Mouse (Mus musculus) C2C12 (cell line): ENCODE measurements around the gene Ghitm. TPM values are rescaled to one million over a fixed set of nuclear protein-coding genes. Genes with fewer than 3 reads are reported as not detected.

Source experiments
- H3K27me3 ChIP-seq: one replicate; pipeline ENCODE4 v1.6.1; 2011; ENCODE audit not compliant: control insufficient read depth, insufficient read depth, insufficient read length
- H3K36me3 ChIP-seq: one replicate; pipeline ENCODE4 v1.6.1; 2011; ENCODE audit not compliant: control insufficient read depth, insufficient read depth
- H3K4me3 ChIP-seq: one replicate; pipeline ENCODE4 v1.5.1; 2011; ENCODE audit warnings: mild to moderate bottlenecking, control low read depth; ENCODE audit not compliant: poor library complexity, insufficient read depth, severe bottlenecking
- H3K79me2 ChIP-seq: one replicate; pipeline ENCODE4 v1.6.1; 2011; ENCODE audit not compliant: control insufficient read depth, insufficient read depth
- H3K79me3 ChIP-seq: one replicate; pipeline ENCODE4 v1.6.1; 2011; ENCODE audit warnings: low read depth, control low read depth
- H3ac ChIP-seq: one replicate; pipeline ENCODE3; 2011; ENCODE audit warnings: low read depth; ENCODE audit not compliant: control insufficient read depth, insufficient read length
- CEBPB ChIP-seq: IDR thresholded peaks from one replicate; pipeline ENCODE4 v1.6.1; 2011; ENCODE audit warnings: low read depth, mild to moderate bottlenecking, control low read depth, moderate library complexity
- CTCF ChIP-seq: IDR thresholded peaks from one replicate; pipeline ENCODE4 v1.5.1; 2011; ENCODE audit not compliant: control insufficient read depth, insufficient read depth, insufficient read length
- FOSL1 ChIP-seq: IDR thresholded peaks from one replicate; pipeline ENCODE4 v1.8.0; 2011; ENCODE audit warnings: mild to moderate bottlenecking, low read length; ENCODE audit not compliant: poor library complexity, insufficient read depth, severe bottlenecking
- MAX ChIP-seq: IDR thresholded peaks from one replicate; pipeline ENCODE4 v1.6.1; 2011; ENCODE audit warnings: mild to moderate bottlenecking, control low read depth
- MYOD1 ChIP-seq: IDR thresholded peaks from one replicate; pipeline ENCODE4 v1.6.1; 2011; ENCODE audit warnings: low read depth; ENCODE audit not compliant: control insufficient read depth, insufficient read length
- MYOG ChIP-seq: IDR thresholded peaks from one replicate; pipeline ENCODE4 v1.6.1; 2011; ENCODE audit not compliant: control insufficient read depth, insufficient read length; ENCODE audit errors: extremely low read depth
- USF1 ChIP-seq: IDR thresholded peaks from one replicate; pipeline ENCODE4 v1.6.1; 2011; ENCODE audit warnings: low read depth, mild to moderate bottlenecking, control low read depth, moderate library complexity
- polyA plus RNA-seq: library from polyadenylated mRNA; unstranded; fragments of >200 nt; fragmentation: generic; extraction: Trizol; gene quantifications from one replicate; pipeline ENCODE4 v1.2.1, GENCODE M21; 2012; ENCODE audit warnings: missing spikeins

Ghitm gene
- polyA plus RNA-seq, 1 experiment, result 152 TPM

- H3K27me3 ChIP-seq, result no peaks in the 10 kb centered on the region
- no peaks in the 10 kb centered on the region for H3K36me3 ChIP-seq
- H3K79me2 ChIP-seq, result no peaks in the 10 kb centered on the region
- no peak overlapping the region for H3ac ChIP-seq
- no peak overlapping the region for H3K4me3 ChIP-seq
- TF ChIP-seq MYOD1 (peak; percentile 2), CTCF (no peak), MYOG (no peak), USF1 (no peak), FOSL1 (no peak)
- no peaks in the 10 kb centered on the region for H3K79me3 ChIP-seq
Observed at GRCm38 (mm10) chr14:37110456-37110855, 24.6 kb downstream of the Ghitm start.

- TF ChIP-seq MYOD1, result no peak
- TF ChIP-seq CEBPB, result no peak
- no peak for TF ChIP-seq USF1
- TF ChIP-seq MYOG, result no peak
- no peak for TF ChIP-seq MAX
- no peak for TF ChIP-seq FOSL1
- no peak for TF ChIP-seq CTCF
- Histone ChIP-seq H3K79me2 (no peaks in the 10 kb centered on the region), H3ac (no peak overlapping the region), H3K79me3 (no peaks in the 10 kb centered on the region), H3K27me3 (no peaks in the 10 kb centered on the region), H3K36me3 (no peaks in the 10 kb centered on the region), H3K4me3 (no peak overlapping the region)
Observed at GRCm38 (mm10) chr14:37109975-37110374, 25.1 kb downstream of the Ghitm start.

GRCm38 (mm10) chr14:37109460-37109859 lies 25.6 kb downstream of the Ghitm start:
- Histone ChIP-seq H3K36me3 (no peaks in the 10 kb centered on the region), H3K4me3 (no peak overlapping the region), H3K79me2 (no peaks in the 10 kb centered on the region), H3K79me3 (no peaks in the 10 kb centered on the region), H3ac (no peak overlapping the region), H3K27me3 (no peaks in the 10 kb centered on the region)
- no peak for TF ChIP-seq CTCF
- TF ChIP-seq USF1, result no peak
- no peak for TF ChIP-seq MYOD1
- no peak for TF ChIP-seq FOSL1
- TF ChIP-seq MYOG, result no peak

- H3K4me3 ChIP-seq, result no peak overlapping the region
- peaks cover 2% of the 10 kb centered on the region for H3K27me3 ChIP-seq
- no peaks in the 10 kb centered on the region for H3K36me3 ChIP-seq
- no peaks in the 10 kb centered on the region for H3K79me3 ChIP-seq
- no peak for TF ChIP-seq MYOG
- no peak for TF ChIP-seq MYOD1
- TF ChIP-seq FOSL1, result no peak
- no peak for TF ChIP-seq USF1
- TF ChIP-seq MAX, result no peak
- no peak for TF ChIP-seq CTCF
- TF ChIP-seq CEBPB, result no peak
- no peak overlapping the region for H3ac ChIP-seq
- no peaks in the 10 kb centered on the region for H3K79me2 ChIP-seq
Observed at GRCm38 (mm10) chr14:37105846-37106245, 29.2 kb downstream of the Ghitm start.

GRCm38 (mm10) chr14:37104747-37105146 lies 30.3 kb downstream of the Ghitm start:
- H3K4me3 ChIP-seq, result no peak overlapping the region
- H3K79me3 ChIP-seq, result no peaks in the 10 kb centered on the region
- no peak overlapping the region for H3ac ChIP-seq
- H3K36me3 ChIP-seq, result no peaks in the 10 kb centered on the region
- H3K27me3 ChIP-seq, result peaks cover 6% of the 10 kb centered on the region
- no peak for TF ChIP-seq CTCF
- TF ChIP-seq FOSL1, result no peak
- no peak for TF ChIP-seq USF1
- TF ChIP-seq MYOD1, result no peak
- TF ChIP-seq CEBPB, result no peak
- TF ChIP-seq MAX, result no peak
- TF ChIP-seq MYOG, result no peak
- no peaks in the 10 kb centered on the region for H3K79me2 ChIP-seq

GRCm38 (mm10) chr14:37102484-37102883 lies 32.6 kb downstream of the Ghitm start:
- Histone ChIP-seq H3K27me3 (peaks cover 6% of the 10 kb centered on the region), H3K36me3 (no peaks in the 10 kb centered on the region), H3ac (no peak overlapping the region), H3K79me2 (no peaks in the 10 kb centered on the region), H3K4me3 (no peak overlapping the region), H3K79me3 (no peaks in the 10 kb centered on the region)
- TF ChIP-seq USF1 (no peak), FOSL1 (no peak), CEBPB (no peak), MYOD1 (no peak), CTCF (no peak), MYOG (no peak), MAX (no peak)
